Mouse (Mus musculus): ENCODE measurements around the gene Fam92b. TPM values are rescaled to one million over a fixed set of nuclear protein-coding genes. Genes with fewer than 3 reads are reported as not detected.

Fam92b gene
- not detected for polyA plus RNA-seq (2017; shearing (Covaris generic))

GRCm38 (mm10) chr8:120177318-120178123 lies at the start of gene Fam92b:
Gene Fam92b, minus strand, starts transcription at chr8:120177466.

Other genes with a start within 250 kb of the Fam92b start
- gene Crispld2, start 185.0 kb downstream of the Fam92b start, polyA plus RNA-seq (2017; shearing (Covaris generic)), result 1 to 10 TPM in 1 of 2 experiments, not detected in 1; 1.1 TPM
- 10 to 100 TPM; 35.1 to 49.1 TPM for gene Zdhhc7, start 76.0 kb downstream of the Fam92b start, polyA plus RNA-seq (2017; shearing (Covaris generic))
- 1 to 10 TPM in 1 of 2 experiments, under 1 TPM in 1; 0.87 to 1.1 TPM for gene 6430548M08Rik, start 63.3 kb downstream of the Fam92b start, polyA plus RNA-seq (2017; shearing (Covaris generic))
- gene Gse1, start 51.0 kb upstream of the Fam92b start, polyA plus RNA-seq (2017; shearing (Covaris generic)), result 10 to 100 TPM; 13.4 to 15.2 TPM